Mouse (Mus musculus) E14TG2a.4 (cell line): Measurements from ENCODE around the gene Tmem115.

Source experiments
- CTCF ChIP-seq: conservative IDR thresholded peaks from 2 replicates; pipeline ENCODE4 v1.5.1; 2014; ENCODE audit warnings: low read length
- NANOG ChIP-seq: IDR thresholded peaks from 2 replicates; pipeline ENCODE4 v1.6.1; 2014; ENCODE audit warnings: borderline replicate concordance, low read length, mixed read lengths
- POU5F1 ChIP-seq: IDR thresholded peaks from 2 replicates; pipeline ENCODE4 v1.6.1; 2014; ENCODE audit warnings: low read length, borderline replicate concordance

DNA sequence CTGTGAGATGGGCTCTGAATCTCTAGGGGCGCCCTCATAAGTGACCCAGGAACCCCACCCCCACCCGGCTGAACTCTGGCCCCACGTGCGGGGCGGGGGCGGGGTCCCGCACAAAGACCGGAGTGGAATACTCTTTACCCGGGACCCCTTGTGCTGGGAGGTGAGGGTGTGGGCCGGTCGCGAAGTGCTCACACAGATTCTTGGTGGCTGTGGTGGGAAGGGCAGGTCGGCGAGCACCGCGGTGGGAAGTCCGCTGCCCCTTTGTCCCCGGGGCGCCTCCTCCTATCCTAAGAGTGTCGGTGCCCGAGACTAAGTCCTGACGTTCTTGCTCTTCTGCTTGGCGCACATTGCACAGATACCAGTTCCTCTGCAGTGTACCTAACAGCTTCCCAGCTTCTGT lies 35.5 kb downstream of the Tmem115 start:
- TF ChIP-seq CTCF, result no peak
- TF ChIP-seq NANOG, result no peak
- TF ChIP-seq POU5F1, result no peak
